Mouse (Mus musculus): Measurements from ENCODE around the gene Gpsm3. TPM values are rescaled to one million over a fixed set of nuclear protein-coding genes. Genes with fewer than 3 reads are reported as not detected.
A peak's percentile ranks its signal among the peaks of the same experiment; 100 is the strongest.

The Gpsm3 gene
- total and polyA plus RNA-seq, 2 experiments from 2014 or later, result 4.8 to 5.4 TPM

DNA sequence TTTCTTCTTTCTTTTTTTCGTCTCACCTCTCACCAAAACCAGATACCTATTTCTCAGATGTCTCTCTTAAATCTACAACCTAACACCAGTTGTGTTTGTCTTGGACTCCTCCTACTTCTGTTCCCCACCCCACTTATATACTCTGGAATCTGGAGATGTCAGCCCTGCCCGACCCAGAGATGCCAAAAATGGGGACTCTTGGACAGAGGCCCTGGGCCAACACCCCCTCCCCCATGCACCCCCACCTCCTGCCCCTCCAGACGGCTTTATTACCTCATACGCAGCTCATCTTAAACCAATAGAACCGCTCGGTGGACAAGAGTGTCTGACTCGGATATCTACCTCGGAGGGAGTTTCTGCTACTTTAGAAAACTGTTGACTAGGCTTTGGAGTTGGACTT, 6.5 kb downstream of the Gpsm3 start:
- Histone ChIP-seq H3K27me3 (ENCODE audit: insufficient read depth, low read length) (no peaks in the 10 kb centered on the region), H3K4me2 (ENCODE audit: low read depth, low read length) (no peak overlapping the region), H3K9ac (replicated peaks; ENCODE audit: low read length) (no peak overlapping the region)

DNA sequence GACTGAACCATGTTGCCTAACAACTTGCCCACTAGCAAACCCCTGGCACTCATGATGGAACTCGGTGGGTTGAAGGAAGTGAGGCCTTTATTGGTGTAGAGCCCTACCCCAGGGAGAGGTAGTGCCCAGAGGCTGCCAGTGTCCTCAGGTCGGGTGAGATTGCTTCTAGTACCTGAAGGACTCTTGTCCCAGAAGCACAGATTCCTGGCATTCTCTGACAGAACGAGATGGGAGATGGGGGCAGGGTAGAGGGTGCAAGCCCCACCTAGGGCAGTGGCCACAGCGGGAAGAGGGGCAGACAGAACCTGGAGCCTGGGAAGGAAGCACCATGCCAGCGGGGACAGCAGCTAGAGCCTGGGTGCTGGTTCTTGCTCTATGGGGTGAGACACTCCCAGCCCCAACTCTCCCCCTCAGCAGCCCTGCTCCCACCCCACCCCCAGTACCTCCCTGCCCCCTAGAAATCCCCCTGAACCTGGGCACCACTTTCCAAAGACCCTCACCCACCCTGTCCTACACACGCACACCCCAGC, 8.0 kb downstream of the Gpsm3 start, which contains the start of gene Ager:
TSS of gene Ager (plus strand) at position 297 of the 530 bp plus-strand sequence.
- no peak within 1 kb of the TSS for H3K4me3 ChIP-seq (ENCODE audit: low read length)
- H3K4me1 ChIP-seq (ENCODE audit: insufficient read depth, low read length), result peaks cover 19% of the 10 kb centered on the region; the same call in 1 of the 2 replicates
- H3K9ac ChIP-seq (replicated peaks; ENCODE audit: low read length), result no peak within 1 kb of the TSS
- peaks cover 32% of the 10 kb centered on the region; the same call in 1 of the 2 replicates for H3K36me3 ChIP-seq (ENCODE audit: insufficient read depth, low read length)
- H3K9me3 ChIP-seq (ENCODE audit: low read length), result no peaks in the 10 kb centered on the region
- H3K27ac ChIP-seq, result no peak within 1 kb of the TSS
- H3K27me3 ChIP-seq (ENCODE audit: insufficient read depth, low read length), result no peaks in the 10 kb centered on the region
- no peak within 1 kb of the TSS for H3K4me2 ChIP-seq (ENCODE audit: low read depth, low read length)
- TF ChIP-seq CTCF (IDR thresholded peaks at IDR 0.05; ENCODE audit: low read depth), result no peak
- DNase-seq (ENCODE audit: low spot score), result no peak
- ATAC-seq, result no peak
- WGBS, result 30% methylated on average over 6 of the region's 6 CpGs

More for the DNA sequence above, 6.5 kb downstream of the Gpsm3 start:
- DNase-seq (ENCODE audit: low spot score) (no peak), ATAC-seq (no peak)
- no peak overlapping the region for H3K27ac ChIP-seq
- H3K9me3 ChIP-seq (ENCODE audit: low read length), result no peaks in the 10 kb centered on the region
- H3K36me3 ChIP-seq (ENCODE audit: insufficient read depth, low read length), result peaks cover 32% of the 10 kb centered on the region; the same call in 1 of the 2 replicates
- no peak overlapping the region for H3K4me3 ChIP-seq (ENCODE audit: low read length)
- peaks cover 18% of the 10 kb centered on the region for H3K4me1 ChIP-seq (ENCODE audit: insufficient read depth, low read length)
- TF ChIP-seq CTCF (IDR thresholded peaks at IDR 0.05; ENCODE audit: low read depth), result no peak
- 81% methylated on average over 8 of the region's 8 CpGs for WGBS

DNA sequence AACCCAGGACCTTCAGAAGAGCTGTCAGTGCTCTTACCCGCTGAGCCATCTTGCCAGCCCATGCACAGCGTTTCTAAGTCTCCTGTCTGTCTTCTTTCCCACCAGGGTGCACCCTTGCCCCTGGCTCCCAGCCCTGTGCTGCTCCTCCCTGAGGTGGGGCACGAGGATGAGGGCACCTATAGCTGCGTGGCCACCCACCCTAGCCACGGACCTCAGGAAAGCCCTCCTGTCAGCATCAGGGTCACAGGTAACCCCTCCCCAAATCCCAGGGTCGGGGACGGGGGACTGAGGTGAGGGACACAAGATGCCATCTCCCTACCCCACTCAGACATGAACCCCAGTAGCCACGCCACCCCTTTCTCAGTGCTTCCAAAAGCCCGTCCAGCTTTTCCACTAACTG, 10.3 kb downstream of the Gpsm3 start:
- H3K4me2 ChIP-seq (ENCODE audit: low read depth, low read length), result no peak overlapping the region
- no peaks in the 10 kb centered on the region for H3K27me3 ChIP-seq (ENCODE audit: insufficient read depth, low read length)
- ATAC-seq, result no peak
- no peak for DNase-seq (ENCODE audit: low spot score)
- no peak overlapping the region for H3K4me3 ChIP-seq (ENCODE audit: low read length)
- H3K4me1 ChIP-seq (ENCODE audit: insufficient read depth, low read length), result peaks cover 14% of the 10 kb centered on the region
- no peaks in the 10 kb centered on the region for H3K9me3 ChIP-seq (ENCODE audit: low read length)
- no peak for TF ChIP-seq CTCF (IDR thresholded peaks at IDR 0.05; ENCODE audit: low read depth)
- H3K9ac ChIP-seq (replicated peaks; ENCODE audit: low read length), result no peak overlapping the region
- H3K36me3 ChIP-seq (ENCODE audit: insufficient read depth, low read length), result peaks cover 27% of the 10 kb centered on the region; the same call in 1 of the 2 replicates
- H3K27ac ChIP-seq, result no peak overlapping the region
- 69% methylated on average over 9 of the region's 9 CpGs for WGBS

DNA sequence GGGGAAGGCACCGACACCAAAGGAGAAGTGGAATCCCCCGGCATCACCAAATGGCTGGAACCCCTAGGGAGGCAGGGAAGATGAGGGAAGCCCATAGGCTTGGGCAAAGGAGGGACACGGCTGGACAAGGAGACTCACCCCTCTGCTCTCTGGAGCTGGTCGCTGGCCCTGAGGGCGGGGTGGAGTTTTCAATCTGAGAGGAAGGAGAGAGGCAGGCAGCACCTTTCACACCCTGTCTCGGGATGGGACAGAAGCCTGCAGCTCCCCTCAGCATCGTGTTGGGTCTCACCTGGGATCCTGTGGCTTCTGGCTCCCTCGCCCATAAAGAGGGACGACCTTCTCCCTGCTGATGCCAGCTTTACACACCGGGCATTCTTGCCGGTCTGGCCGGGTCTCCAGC, 12.2 kb downstream of the Gpsm3 start:
- no peak for ATAC-seq
- peaks cover 9% of the 10 kb centered on the region; the same call in 1 of the 2 replicates for H3K36me3 ChIP-seq (ENCODE audit: insufficient read depth, low read length)
- no peak for TF ChIP-seq CTCF (IDR thresholded peaks at IDR 0.05; ENCODE audit: low read depth)
- H3K4me3 ChIP-seq (ENCODE audit: low read length), result no peak overlapping the region
- DNase-seq (ENCODE audit: low spot score), result no peak
- no peak overlapping the region for H3K27ac ChIP-seq
- H3K9ac ChIP-seq (replicated peaks; ENCODE audit: low read length), result no peak overlapping the region; the same call in 1 of the 2 replicates
- peak overlapping the region; percentile 78; the same call in 1 of the 2 replicates for H3K4me2 ChIP-seq (ENCODE audit: low read depth, low read length)
- H3K27me3 ChIP-seq (ENCODE audit: insufficient read depth, low read length), result no peaks in the 10 kb centered on the region
- H3K9me3 ChIP-seq (ENCODE audit: low read length), result no peaks in the 10 kb centered on the region
- peaks cover 21% of the 10 kb centered on the region for H3K4me1 ChIP-seq (ENCODE audit: insufficient read depth, low read length)
- WGBS, result 89% methylated on average over 12 of the region's 12 CpGs

DNA sequence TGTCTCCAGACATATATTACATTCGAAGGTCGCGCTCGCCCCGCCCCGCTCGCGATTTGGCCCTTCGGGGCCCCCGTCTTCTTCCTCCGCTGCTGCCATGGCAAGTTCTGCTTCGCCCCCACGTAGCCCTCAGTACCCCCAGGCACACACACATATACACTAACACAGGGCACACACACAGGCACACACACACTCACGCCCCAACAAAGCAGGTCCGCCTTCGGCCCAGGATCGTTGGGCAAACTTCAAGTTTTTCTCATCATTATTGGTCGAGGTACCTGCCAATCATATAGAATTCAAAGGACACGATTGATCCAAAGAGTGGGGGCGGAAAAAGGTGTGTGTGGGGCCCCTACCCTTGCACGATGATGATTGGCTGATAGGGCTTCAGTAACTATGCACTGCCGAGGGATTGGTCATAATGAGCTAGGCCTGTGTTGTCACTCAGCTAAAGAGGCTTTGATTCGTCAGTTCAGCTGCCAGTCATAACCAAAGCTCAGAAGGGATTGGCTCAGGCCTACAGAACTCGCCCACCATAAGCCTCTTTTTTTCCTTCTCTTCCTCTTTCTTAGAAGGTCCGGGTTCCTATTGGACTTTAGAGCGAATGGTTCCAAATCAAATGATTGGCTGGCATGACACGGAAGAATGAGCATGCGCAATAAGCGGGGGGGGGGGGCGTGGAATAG, 13.9 kb downstream of the Gpsm3 start, which contains the start of gene Rnf5:
TSS of gene Rnf5 (minus strand) at position 316 of the 686 bp plus-strand sequence.
- peak; percentile 95 for ATAC-seq
- peak within 1 kb of the TSS; percentile 92 for H3K9ac ChIP-seq (replicated peaks; ENCODE audit: low read length)
- H3K9me3 ChIP-seq (ENCODE audit: low read length), result no peaks in the 10 kb centered on the region
- no peaks in the 10 kb centered on the region for H3K27me3 ChIP-seq (ENCODE audit: insufficient read depth, low read length)
- peak within 1 kb of the TSS; percentile 77 for H3K4me3 ChIP-seq (ENCODE audit: low read length)
- peak within 1 kb of the TSS; percentile 78 for H3K4me2 ChIP-seq (ENCODE audit: low read depth, low read length)
- peaks cover 24% of the 10 kb centered on the region for H3K4me1 ChIP-seq (ENCODE audit: insufficient read depth, low read length)
- H3K27ac ChIP-seq, result peak within 1 kb of the TSS; percentile 93
- TF ChIP-seq CTCF (IDR thresholded peaks at IDR 0.05; ENCODE audit: low read depth), result no peak
- peak; percentile 100 for DNase-seq (ENCODE audit: low spot score)
- WGBS, result under 1% methylated on average over 30 of the region's 30 CpGs
- H3K36me3 ChIP-seq (ENCODE audit: insufficient read depth, low read length), result peaks cover 9% of the 10 kb centered on the region; the same call in 1 of the 2 replicates

DNA sequence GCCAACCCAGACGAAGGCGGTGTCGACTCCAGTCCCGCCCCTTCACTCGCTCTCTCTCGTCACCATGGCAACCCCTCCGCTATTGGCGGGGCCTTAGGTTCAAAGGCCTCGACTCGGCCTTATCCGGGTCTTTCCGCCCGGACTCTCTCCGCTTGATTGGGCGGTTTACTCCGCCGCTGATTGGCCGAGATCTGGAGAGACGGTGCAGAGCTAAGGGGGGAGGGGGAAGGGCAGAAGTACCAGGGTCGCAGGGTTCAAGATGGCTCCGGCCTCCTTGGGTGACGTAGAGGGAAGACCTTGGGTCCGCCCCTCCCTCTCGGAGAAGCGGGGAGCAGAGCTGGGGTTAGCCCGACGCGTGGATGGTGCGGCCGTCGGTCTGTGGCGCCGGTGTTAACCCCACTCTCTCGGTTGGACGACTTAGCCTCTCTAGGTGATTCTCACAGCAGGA, 14.5 kb downstream of the Gpsm3 start, which contains the start of gene Agpat1:
TSS of gene Agpat1 (plus strand) at position 202 of the 448 bp plus-strand sequence.
- peak within 1 kb of the TSS; percentile 77 for H3K4me3 ChIP-seq (ENCODE audit: low read length)
- peaks cover 24% of the 10 kb centered on the region for H3K4me1 ChIP-seq (ENCODE audit: insufficient read depth, low read length)
- DNase-seq (ENCODE audit: low spot score) (peak; percentile 100), ATAC-seq (peak; percentile 92)
- H3K36me3 ChIP-seq (ENCODE audit: insufficient read depth, low read length), result peaks cover 9% of the 10 kb centered on the region; the same call in 1 of the 2 replicates
- peak within 1 kb of the TSS; percentile 93 for H3K27ac ChIP-seq
- H3K4me2 ChIP-seq (ENCODE audit: low read depth, low read length), result peak within 1 kb of the TSS; percentile 78
- TF ChIP-seq CTCF (IDR thresholded peaks at IDR 0.05; ENCODE audit: low read depth), result no peak
- WGBS, result under 1% methylated on average over 35 of the region's 35 CpGs
- H3K27me3 ChIP-seq (ENCODE audit: insufficient read depth, low read length), result no peaks in the 10 kb centered on the region
- H3K9ac ChIP-seq (replicated peaks; ENCODE audit: low read length), result peak within 1 kb of the TSS; percentile 92
- no peaks in the 10 kb centered on the region for H3K9me3 ChIP-seq (ENCODE audit: low read length)

Measured in hindbrain, postnatal 0 days (tissue).